Mouse (Mus musculus): ENCODE measurements around the gene Ccdc110.

Ccdc110 gene

GRCm38 (mm10) chr8:45986665-45987064, 52.2 kb downstream of the Ccdc110 start:
- DNase-seq, result no peak

- DNase-seq, result no peak
Measured at GRCm38 (mm10) chr8:45988189-45988588, 53.8 kb downstream of the Ccdc110 start.

- no peak for DNase-seq
Measured at GRCm38 (mm10) chr8:45990631-45991310, 56.4 kb downstream of the Ccdc110 start.
